14 mouse cellular contexts compared by ENCODE assay signal in genomic region chr9:63718170-63718569, GRCm38 (mm10).
"Had no signal": no experiment of that assay in that cellular context is flagged by ENCODE, and none has a peak within 500 bp of the region (broad histone marks: within the 10 kb centered on the region; RNA-seq: fewer than 3 reads in every experiment).

No protein-coding gene starts in this region.

- H3K9me3 ChIP-seq: limb, embryonic 12.5 days; liver, embryonic 13.5 days; midbrain, embryonic 15.5 days; neural tube, embryonic 13.5 days had no signal

- H3K27ac ChIP-seq: kidney, postnatal 0 days; midbrain, embryonic 15.5 days; neural tube, embryonic 13.5 days had no signal

- H3K4me2 ChIP-seq: limb, embryonic 12.5 days; liver, embryonic 13.5 days; midbrain, embryonic 11.5 days; midbrain, embryonic 15.5 days; neural tube, embryonic 13.5 days had no signal

- H3K27me3 ChIP-seq: limb, embryonic 12.5 days; liver, embryonic 13.5 days; midbrain, embryonic 15.5 days; neural tube, embryonic 13.5 days had no signal

- H3K36me3 ChIP-seq: liver, embryonic 13.5 days; midbrain, embryonic 15.5 days; neural tube, embryonic 13.5 days had no signal

- ATAC-seq: liver, postnatal 0 days; midbrain, embryonic 15.5 days had no signal

- H3K4me3 ChIP-seq: limb, embryonic 12.5 days; liver, embryonic 13.5 days; midbrain, embryonic 15.5 days; neural tube, embryonic 13.5 days had no signal

- H3K9ac ChIP-seq: limb, embryonic 12.5 days; liver, embryonic 13.5 days; liver, postnatal 0 days; midbrain, embryonic 15.5 days; neural tube, embryonic 13.5 days had no signal

- DNase-seq: kidney, adult 11 months; kidney, adult 9 months; layer of hippocampus, adult 9-11 months; liver; liver, embryonic 13.5 days; liver, postnatal 0 days; lung, postnatal 14 days; retina, postnatal 1 day; thymus, postnatal 4 days had no signal
